Mouse (Mus musculus) Patski (cell line): ENCODE results near the gene Nav2. TPM values are rescaled to one million over a fixed set of nuclear protein-coding genes. Genes with fewer than 3 reads are reported as not detected.

ENCODE experiments used
- ATAC-seq: fragments of 100-300 bp; one replicate; pipeline ENCODE4 v1.8.0; 2021
- CTCF ChIA-PET: fragments of 350-600 bp; sonication (Branson Sonifier 250); formaldehyde crosslinking; loops from one replicate; lab custom pipeline; 2022; ENCODE audit warnings: inconsistent platforms; lab: Charles Lee
- POLR2A ChIA-PET: fragments of 350-600 bp; sonication (Branson Sonifier 250); formaldehyde crosslinking; loops from one replicate; lab custom pipeline; 2022; ENCODE audit warnings: antibody characterized with exemption, inconsistent platforms; lab: Charles Lee
- DNase-seq: peaks from one replicate; pipeline ENCODE4 v3.0.0-alpha.2; 2011; ENCODE audit warnings: low read depth, low spot score
- H3K27me3 ChIP-seq: fragments of 371-371 bp; one replicate; pipeline ENCODE4 v1.5.1; 2021
- CTCF ChIP-seq: fragments of 100-300 bp; IDR thresholded peaks from one replicate; pipeline ENCODE4 v1.5.1; 2021
- in situ Hi-C: fragments of 300-500 bp; cut with MboI; formaldehyde crosslinking; loops from 3 replicates; pipeline ENCODE4 v1.11.1; 2018; ENCODE audit warnings: low pct_unique_long_range_greater_than_20kb, mixed read lengths
- polyA plus RNA-seq: library from polyadenylated mRNA; unstranded; gene quantifications from one replicate; pipeline ENCODE4 v1.2.3, GENCODE M21; 2021

Nav2 gene
- polyA plus RNA-seq, 1 experiment from 2014 or later, result 13.3 TPM

GRCm38 (mm10) chr7:49082585-49083165 is 174.2 kb downstream of the Nav2 start:
- TF ChIP-seq CTCF, result no peak
- POLR2A ChIA-PET, result interaction anchor here (1.0 kb wide), 1 partner anchor 10 kb away, joined by 4 read pairs; no protein-coding TSS in a partner anchor
- ATAC-seq (peak; percentile 65), DNase-seq (peak; percentile 92)
- in situ Hi-C loops, result no loop called here
- CTCF ChIA-PET, result interaction anchor here (0.7 to 1.9 kb wide), 4 partner anchors 8 to 38 kb away, joined by 3 to 7 read pairs (median 4); no protein-coding TSS in a partner anchor
- no peaks in the 10 kb centered on the region for H3K27me3 ChIP-seq

DNA sequence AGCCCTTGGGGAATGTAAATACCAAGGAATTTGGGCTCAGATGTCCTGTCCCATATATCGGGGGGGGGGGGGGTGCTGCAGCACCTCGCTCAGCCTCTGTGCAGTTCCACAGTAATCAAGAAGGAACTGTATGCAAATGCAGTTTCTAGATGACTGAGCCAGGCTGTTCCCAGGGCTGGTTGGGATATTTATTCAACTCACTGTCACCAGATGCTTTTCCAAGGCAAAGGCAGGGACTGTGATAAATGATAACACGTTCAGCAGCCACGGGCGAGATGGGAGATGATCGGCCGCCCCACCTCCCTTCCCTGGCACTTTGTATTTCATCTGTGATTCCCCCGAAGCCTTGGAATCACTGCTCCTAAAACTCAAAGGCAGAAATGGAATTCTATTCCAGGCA is 176.3 kb downstream of the Nav2 start:
- POLR2A ChIA-PET, result no interaction called here
- CTCF ChIA-PET, result interaction anchor here (1.0 kb wide), 1 partner anchor 190 kb away, joined by 3 read pairs; no protein-coding TSS in a partner anchor
- no peak for DNase-seq
- H3K27me3 ChIP-seq, result no peaks in the 10 kb centered on the region
- no peak for ATAC-seq
- in situ Hi-C loops, result no loop called here
- TF ChIP-seq CTCF, result no peak

DNA sequence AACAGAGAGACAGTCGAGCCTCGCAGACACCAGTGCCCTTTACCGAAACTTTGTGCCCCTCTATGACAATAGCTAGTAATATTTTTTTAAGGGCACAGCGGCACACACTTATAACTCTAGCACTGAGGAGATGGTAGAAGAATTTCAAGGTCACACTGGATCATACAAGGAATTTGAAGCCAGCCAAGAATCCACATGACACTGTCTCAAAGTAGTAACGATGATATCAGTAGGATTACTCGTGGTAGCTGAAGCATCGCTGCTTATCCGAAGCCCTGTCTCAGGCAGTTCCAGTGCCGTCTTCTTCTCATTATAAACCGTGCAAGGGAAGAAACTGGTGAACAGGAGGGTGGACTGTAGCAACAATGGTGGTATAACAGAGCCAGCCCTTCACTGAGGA is 177.2 kb downstream of the Nav2 start:
- TF ChIP-seq CTCF, result no peak
- in situ Hi-C loops, result no loop called here
- DNase-seq, result peak; percentile 71
- ChIA-PET CTCF (interaction anchor here (1.3 kb wide), 1 partner anchor 40 kb away, joined by 4 read pairs; no protein-coding TSS in a partner anchor), POLR2A (no interaction called here)
- no peaks in the 10 kb centered on the region for H3K27me3 ChIP-seq
- peak; percentile 63 for ATAC-seq

GRCm38 (mm10) chr7:49087154-49087553 is 178.6 kb downstream of the Nav2 start:
- POLR2A ChIA-PET, result no interaction called here
- CTCF ChIA-PET, result interaction anchor here (1.3 to 1.4 kb wide), 2 partner anchors 26 to 36 kb away, joined by 3 read pairs; no protein-coding TSS in a partner anchor
- TF ChIP-seq CTCF, result no peak
- ATAC-seq (no peak), DNase-seq (no peak)
- in situ Hi-C loops, result no loop called here
- H3K27me3 ChIP-seq, result no peaks in the 10 kb centered on the region

DNA sequence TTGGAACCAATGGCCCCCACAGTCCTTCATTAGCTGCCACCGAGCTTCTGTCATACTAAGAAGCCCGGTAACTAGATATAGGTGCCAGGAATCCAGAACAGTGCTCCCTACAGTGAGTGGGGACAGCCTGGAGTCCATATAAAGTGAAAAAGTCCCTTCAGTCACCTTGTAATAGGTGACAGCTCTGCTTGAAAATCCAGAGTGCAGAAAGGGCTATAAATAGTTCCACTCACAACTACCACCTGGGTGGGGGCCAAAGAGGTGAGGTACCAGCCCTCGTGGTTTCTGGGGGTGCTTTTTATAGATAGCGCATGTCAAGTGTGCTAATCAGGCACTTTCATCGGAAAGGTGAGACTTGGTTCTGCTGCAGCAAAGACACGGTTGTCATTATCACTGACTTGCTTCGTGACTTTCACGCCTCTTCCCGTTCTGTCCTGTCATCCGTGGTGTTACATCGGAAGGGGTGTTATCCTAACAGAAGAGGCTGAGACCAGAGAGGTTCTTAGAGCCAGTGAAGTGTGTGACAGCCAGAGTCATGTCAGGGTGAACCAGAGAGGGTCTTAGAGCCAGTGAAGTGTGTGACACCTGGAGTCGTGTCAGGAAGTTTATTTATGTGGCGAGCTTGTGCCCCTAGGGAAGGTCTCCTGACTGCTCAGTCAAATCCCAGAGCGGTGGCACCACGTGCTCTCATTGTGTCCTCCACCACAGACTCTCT is 179.8 kb downstream of the Nav2 start:
- ChIA-PET CTCF (interaction anchor here (2.2 to 2.6 kb wide), 2 partner anchors 160 to 194 kb away, joined by 7 to 10 read pairs; no protein-coding TSS in a partner anchor), POLR2A (no interaction called here)
- no peak for ATAC-seq
- in situ Hi-C loops, result no loop called here
- no peak for TF ChIP-seq CTCF
- no peaks in the 10 kb centered on the region for H3K27me3 ChIP-seq
- DNase-seq, result no peak

GRCm38 (mm10) chr7:49091371-49091770 is 182.9 kb downstream of the Nav2 start:
- no peak for TF ChIP-seq CTCF
- no peaks in the 10 kb centered on the region for H3K27me3 ChIP-seq
- peak; percentile 77 for ATAC-seq
- DNase-seq, result peak; percentile 94
- in situ Hi-C loops, result loop anchor here (10.0 kb wide), 2 partner anchors 197 to 327 kb away; no protein-coding TSS in a partner anchor
- ChIA-PET POLR2A (interaction anchor here (0.6 to 1.8 kb wide), 3 partner anchors 13 to 160 kb away, joined by 3 to 6 read pairs (median 3); no protein-coding TSS in a partner anchor), CTCF (interaction anchor here (0.7 to 2.6 kb wide), 7 partner anchors 9 to 197 kb away, joined by 3 to 14 read pairs (median 7); no protein-coding TSS in a partner anchor)

DNA sequence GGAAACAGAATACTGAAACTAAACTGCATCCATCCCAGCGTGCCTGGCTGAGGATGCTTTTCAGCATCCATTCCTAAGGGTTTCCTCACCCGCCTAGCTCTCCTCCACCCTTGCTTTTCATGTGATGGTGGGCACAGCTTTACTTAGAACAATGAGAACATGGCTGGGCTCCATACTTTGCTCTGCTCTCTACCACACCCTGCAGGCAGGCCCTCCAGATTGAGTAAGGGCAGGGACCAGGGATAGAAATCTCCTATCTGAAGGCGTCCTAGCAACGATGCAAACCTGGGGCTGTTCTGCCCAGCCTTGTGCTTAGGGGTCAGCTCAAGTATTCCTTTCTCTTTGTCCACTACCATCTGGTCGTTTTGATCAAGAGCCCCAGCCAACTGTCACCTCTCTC is 183.4 kb downstream of the Nav2 start:
- peak; percentile 2 for ATAC-seq
- TF ChIP-seq CTCF, result no peak
- in situ Hi-C loops, result loop anchor here (10.0 kb wide), 2 partner anchors 197 to 327 kb away; no protein-coding TSS in a partner anchor
- CTCF ChIA-PET, result interaction anchor here (1.0 to 1.7 kb wide), 4 partner anchors 10 to 198 kb away, joined by 3 to 14 read pairs (median 8); no protein-coding TSS in a partner anchor
- POLR2A ChIA-PET, result interaction anchor here (0.6 to 1.8 kb wide), 4 partner anchors 9 to 161 kb away, joined by 3 to 6 read pairs (median 4); no protein-coding TSS in a partner anchor
- DNase-seq, result no peak
- H3K27me3 ChIP-seq, result no peaks in the 10 kb centered on the region

DNA sequence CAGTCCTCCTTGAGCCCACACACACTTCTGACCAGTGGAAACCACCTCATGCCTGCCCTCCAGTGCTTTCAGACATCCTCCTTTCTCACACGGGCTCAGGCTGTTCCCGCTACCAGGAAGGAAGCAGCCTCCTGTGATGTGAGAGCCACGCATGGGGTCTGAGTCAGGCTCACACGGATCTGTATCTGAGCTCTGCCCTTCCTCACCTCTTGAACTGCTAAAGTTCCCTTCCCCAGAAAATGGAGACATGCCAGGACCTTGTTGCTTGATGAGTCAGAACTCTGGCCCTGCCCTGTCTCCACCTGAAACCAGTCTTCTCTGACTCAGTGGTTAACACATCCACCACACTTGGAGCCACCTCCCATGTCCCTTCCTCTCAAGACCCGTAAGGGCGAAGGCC is 185.1 kb downstream of the Nav2 start:
- DNase-seq (peak; percentile 98), ATAC-seq (peak; percentile 53)
- no peaks in the 10 kb centered on the region for H3K27me3 ChIP-seq
- CTCF ChIA-PET, result interaction anchor here (1.5 kb wide), 1 partner anchor 200 kb away, joined by 3 read pairs; no protein-coding TSS in a partner anchor
- in situ Hi-C loops, result loop anchor here (10.0 kb wide), 2 partner anchors 199 to 329 kb away; no protein-coding TSS in a partner anchor
- POLR2A ChIA-PET, result interaction anchor here (1.7 kb wide), 1 partner anchor 10 kb away, joined by 4 read pairs; no protein-coding TSS in a partner anchor
- TF ChIP-seq CTCF, result no peak

DNA sequence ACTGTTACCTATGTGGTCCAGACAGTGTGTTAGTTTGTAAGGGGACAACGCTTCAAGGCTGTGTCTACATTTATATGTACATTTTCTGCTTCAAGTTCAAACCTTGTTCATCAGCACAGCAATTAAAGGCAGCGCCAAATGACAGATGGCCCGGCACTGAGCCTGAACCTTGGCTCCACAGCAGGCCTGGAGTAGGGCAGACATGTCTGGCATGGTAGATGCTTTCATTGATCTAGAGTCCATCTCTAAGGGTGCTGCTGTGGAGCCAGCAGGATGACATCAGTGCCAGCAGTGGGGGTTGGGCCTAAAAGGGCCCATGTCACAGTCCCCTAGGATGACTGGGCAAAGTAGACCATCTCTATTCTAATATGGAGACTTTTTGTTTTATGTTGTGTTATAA is 186.0 kb downstream of the Nav2 start:
- TF ChIP-seq CTCF, result no peak
- no peak for ATAC-seq
- ChIA-PET CTCF (no interaction called here), POLR2A (no interaction called here)
- in situ Hi-C loops, result loop anchor here (10.0 kb wide), 2 partner anchors 200 to 330 kb away; no protein-coding TSS in a partner anchor
- DNase-seq, result no peak
- no peaks in the 10 kb centered on the region for H3K27me3 ChIP-seq

DNA sequence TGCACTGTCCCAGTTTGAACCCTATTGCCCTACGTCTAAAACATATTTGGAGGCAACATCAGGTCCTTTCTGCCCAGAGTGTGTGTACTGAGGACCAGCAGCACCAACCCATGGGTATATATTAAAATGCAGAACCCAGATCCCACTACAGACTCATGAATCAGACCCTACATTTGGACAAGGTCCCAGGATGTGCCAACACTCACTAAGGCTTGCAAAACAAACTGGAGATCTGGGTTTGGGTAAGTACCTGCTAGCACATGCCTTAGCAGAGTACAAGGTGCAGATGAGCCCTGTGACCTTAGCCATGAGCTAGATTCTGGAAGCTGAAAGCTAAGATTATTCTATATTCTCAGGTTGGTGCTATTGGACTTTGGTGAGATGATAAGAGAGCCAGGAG is 192.8 kb downstream of the Nav2 start:
- TF ChIP-seq CTCF, result no peak

More for the DNA sequence above, 192.8 kb downstream of the Nav2 start:
- POLR2A ChIA-PET, result no interaction called here
- DNase-seq, result no peak
- in situ Hi-C loops, result no loop called here
- CTCF ChIA-PET, result interaction anchor here (1.0 to 1.5 kb wide), 2 partner anchors 16 to 18 kb away, joined by 3 read pairs; no protein-coding TSS in a partner anchor
- no peaks in the 10 kb centered on the region for H3K27me3 ChIP-seq
- no peak for ATAC-seq
